Mouse (Mus musculus) spleen, adult 2 months (tissue): ENCODE measurements around the gene Sdk1.

Source experiments
- CTCF ChIP-seq: fragments of 200-500 bp; IDR thresholded peaks from 2 replicates; pipeline ENCODE4 v1.5.1; 2011; ENCODE audit warnings: mild to moderate bottlenecking, inconsistent platforms; ENCODE audit not compliant: insufficient read depth, insufficient read length, insufficient replicate concordance; ENCODE audit errors: extremely low read depth
- POLR2A ChIP-seq: fragments of 200-500 bp; IDR thresholded peaks from 2 replicates; pipeline ENCODE4 v1.6.1; 2011; ENCODE audit warnings: low read depth, low read length, inconsistent platforms

- TF ChIP-seq POLR2A (no peak), CTCF (no peak)
Measured at GRCm38 (mm10) chr5:141542890-141543666, 301.8 kb downstream of the Sdk1 start.
